Comparison of ENCODE assay signal across 8 mouse cellular contexts in the genomic region with DNA sequence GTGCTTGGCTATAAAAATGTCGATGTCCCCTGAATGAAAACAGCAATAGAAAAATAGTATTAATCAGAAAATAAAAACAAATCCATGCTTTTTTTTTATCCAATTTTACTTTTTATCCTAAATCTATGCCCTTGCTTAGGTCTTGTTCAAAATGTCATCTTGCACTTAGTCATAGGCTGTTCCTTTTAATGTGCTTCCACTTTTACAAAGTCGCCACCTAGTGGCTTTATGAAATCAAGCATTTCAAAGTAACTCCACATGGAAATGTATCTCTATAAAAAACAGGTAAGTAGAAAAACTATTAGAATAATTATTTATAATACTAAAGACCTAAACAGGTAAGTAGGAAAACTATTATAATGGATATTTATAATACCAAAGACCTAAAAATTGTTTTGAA. TPM values are rescaled to one million over a fixed set of nuclear protein-coding genes. Genes with fewer than 3 reads are reported as not detected.
DNase-seq lines count a peak whose midpoint lies in the region; ATAC-seq and TF ChIP-seq lines count a peak whose summit lies in the region.
"Had no signal": no experiment of that assay in that cellular context is flagged by ENCODE, and none has a peak within 500 bp of the region (broad histone marks: within the 10 kb centered on the region; RNA-seq: fewer than 3 reads in every experiment).

No protein-coding gene starts in this region.

- ATAC-seq in G1E (ENCODE audit: extremely low read depth, insufficient number of reproducible peaks, low FRiP score, poor library complexity, severe bottlenecking) = 0 out of 2 replicates have a peak, but pooled peaks have one; percentile 28
- no peak for ATAC-seq in monocyte, adult 5-6 weeks (replicated peaks; ENCODE audit: insufficient number of reproducible peaks, low FRiP score, low TSS enrichment, poor library complexity, severe bottlenecking)

- DNase-seq in layer of hippocampus, adult 2 months (ENCODE audit: low spot score in 2 of 2) = peak in 1 of 2 experiments; percentile 55
- no peak for DNase-seq in layer of hippocampus, adult 8-10 months (ENCODE audit: low spot score in 2 of 2)
- DNase-seq in G1E (ENCODE audit: low spot score) = no peak
- DNase-seq in embryo, embryonic 11 days = peak; percentile 64
- peak; percentile 26 for DNase-seq in mesoderm, embryonic 11.5 days (ENCODE audit: low read depth, low spot score)
- DNase-seq in gastrocnemius, postnatal 14 days = no peak

- H3K36me3 ChIP-seq in G1E (replicated peaks) = peaks cover 34% of the 10 kb centered on the region

- no peaks in the 10 kb centered on the region; the same call in 1 of the 2 replicates for H3K27me3 ChIP-seq in G1E (ENCODE audit: insufficient read depth, low read length)

- H3K27ac ChIP-seq in layer of hippocampus, adult 2 months = peak overlapping the region; percentile 90

- TF ChIP-seq CTCF in layer of hippocampus, adult 2 months (conservative IDR thresholded peaks at IDR 0.05) = peak; percentile 86
- TF ChIP-seq CTCF in G1E (IDR thresholded peaks at IDR 0.05; ENCODE audit: low read depth, low read length) = no peak

- no peak overlapping the region for H3K4me3 ChIP-seq in layer of hippocampus, adult 2 months
- H3K4me3 ChIP-seq in G1E (ENCODE audit: low read depth, low read length) = no peak overlapping the region
- H3K4me3 ChIP-seq: myocyte had no signal

- intact Hi-C loops in gastrocnemius, postnatal 14 days (cut with DNase I; ENCODE audit: low total_unique reads) = no loop called here

- peaks cover 3% of the 10 kb centered on the region; the same call in 1 of the 2 replicates for H3K4me1 ChIP-seq in G1E (ENCODE audit: insufficient read depth, low read depth, low read length)

- H3K9me3 ChIP-seq in G1E (replicated peaks) = no peaks in the 10 kb centered on the region

RNA-seq across cellular contexts. Expression of a gene that starts 1.3 kb away (rescaled TPM):
- total RNA-seq in layer of hippocampus, adult 2 months (2021) = 1 to 10 TPM; 2.7 TPM
- total RNA-seq in layer of hippocampus, adult 8-10 months (2022) = 1 to 10 TPM; 1.9 to 3.1 (median 2.6) TPM
- not detected in 2 replicates for total RNA-seq in G1E (2014; fragmentation: Nextera tagmentation)
- 0.05 TPM in 1 of 2 replicates, not detected in the other for total RNA-seq in G1E (2017)
- polyA plus RNA-seq in G1E (2012) = not detected in 2 replicates
- under 1 TPM in 1 of 2 experiments, not detected in 1; 0.06 TPM for total RNA-seq in gastrocnemius, postnatal 14 days (2021)
- total RNA-seq in monocyte, adult 5-6 weeks (2017) = 0.10 to 0.19 TPM in 2 of 3 replicates, not detected in the other
- polyA plus RNA-seq: myocyte had no signal

RNA-seq across cellular contexts. Expression of a gene that starts 11.6 kb away (rescaled TPM):
- total RNA-seq in layer of hippocampus, adult 2 months (2021) = 100 to 1,000 TPM; 266 to 275 TPM
- 100 to 1,000 TPM; 238 to 295 (median 263) TPM for total RNA-seq in layer of hippocampus, adult 8-10 months (2022)
- total RNA-seq in G1E (2014; fragmentation: Nextera tagmentation) (49.7 and 55.7 TPM in 2 replicates), G1E (2017) (358 and 401 TPM in 2 replicates)
- 6.1 and 8.3 TPM in 2 replicates for polyA plus RNA-seq in G1E (2012)
- total RNA-seq in gastrocnemius, postnatal 14 days (2021) = 100 to 1,000 TPM; 489 to 566 TPM
- 116 to 157 TPM (median 129 TPM) in 3 replicates for total RNA-seq in monocyte, adult 5-6 weeks (2017)

RNA-seq across cellular contexts. Expression of a gene that starts 11.7 kb away (rescaled TPM):
- total RNA-seq in layer of hippocampus, adult 2 months (2021) = not detected
- under 1 TPM in 1 of 4 experiments, not detected in 3; 0.14 TPM for total RNA-seq in layer of hippocampus, adult 8-10 months (2022)
- not detected in 2 replicates for total RNA-seq in G1E (2014; fragmentation: Nextera tagmentation)
- 0.05 and 0.06 TPM in 2 replicates for total RNA-seq in G1E (2017)
- polyA plus RNA-seq in G1E (2012) = not detected in 2 replicates
- 1 to 10 TPM; 4.1 to 7.4 TPM for total RNA-seq in gastrocnemius, postnatal 14 days (2021)
- total RNA-seq in monocyte, adult 5-6 weeks (2017) = not detected in 3 replicates

Comparison
In these comparisons a context has a peak if more than half of its experiments do, and no peak if none do; other contexts are left out.
1. DNase-seq: peak in embryo, embryonic 11 days (single experiment) and mesoderm, embryonic 11.5 days (single experiment); none in layer of hippocampus, adult 8-10 months (0 of 2), G1E (single experiment) and gastrocnemius, postnatal 14 days (single experiment).